11 mouse cellular contexts compared by ENCODE assay signal in the genomic region with DNA sequence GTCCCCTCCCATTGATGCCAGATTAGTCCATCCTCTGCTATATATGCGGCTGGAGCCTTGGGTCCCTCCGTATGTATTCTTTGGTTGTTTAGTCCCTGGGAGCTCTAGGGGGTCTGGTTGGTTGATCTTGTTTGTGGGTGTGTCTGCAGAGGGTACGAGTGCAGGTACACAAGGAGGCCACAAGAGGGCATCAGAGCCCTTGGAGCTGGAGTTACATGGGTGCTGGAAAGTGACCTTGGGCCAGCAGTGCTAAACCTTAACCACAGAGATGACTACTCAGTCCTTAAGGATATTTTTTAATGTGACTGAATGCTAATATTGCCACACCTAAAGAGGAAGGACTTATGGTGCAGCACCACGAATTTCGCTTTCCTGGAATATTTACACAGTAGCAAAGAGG. TPM values are rescaled to one million over a fixed set of nuclear protein-coding genes. Genes with fewer than 3 reads are reported as not detected.
A peak's percentile ranks its signal among the peaks of the same experiment; 100 is the strongest.
DNase-seq lines count a peak whose midpoint lies in the region; ATAC-seq lines count a peak whose summit lies in the region.
"Had no signal": no experiment of that assay in that cellular context is flagged by ENCODE, and none has a peak within 500 bp of the region (broad histone marks: within the 10 kb centered on the region; RNA-seq: fewer than 3 reads in every experiment).

No protein-coding gene starts in this region.

- no peak overlapping the region for H3K4me3 ChIP-seq in liver, embryonic 13.5 days (replicated peaks)
- H3K4me3 ChIP-seq in liver, embryonic 11.5 days (ENCODE audit: low read depth, low read length): no peak overlapping the region
- no peak overlapping the region for H3K4me3 ChIP-seq in embryonic facial prominence, embryonic 10.5 days
- H3K4me3 ChIP-seq in heart, embryonic 12.5 days: no peak overlapping the region
- H3K4me3 ChIP-seq in midbrain, embryonic 11.5 days (ENCODE audit: low read depth, low read length): no peak overlapping the region
- H3K4me3 ChIP-seq: limb, embryonic 15.5 days had no signal

- H3K4me1 ChIP-seq in liver, embryonic 13.5 days (replicated peaks): no peaks in the 10 kb centered on the region
- H3K4me1 ChIP-seq in liver, embryonic 11.5 days (replicated peaks; ENCODE audit: control insufficient read depth, insufficient read depth, low read length): no peaks in the 10 kb centered on the region
- H3K4me1 ChIP-seq in embryonic facial prominence, embryonic 10.5 days: no peaks in the 10 kb centered on the region
- no peaks in the 10 kb centered on the region for H3K4me1 ChIP-seq in heart, embryonic 12.5 days (replicated peaks)
- no peaks in the 10 kb centered on the region for H3K4me1 ChIP-seq in midbrain, embryonic 11.5 days (ENCODE audit: control insufficient read depth, insufficient read depth, low read length)
- H3K4me1 ChIP-seq: limb, embryonic 15.5 days had no signal

- H3K9me3 ChIP-seq in liver, embryonic 13.5 days (replicated peaks): no peaks in the 10 kb centered on the region
- H3K9me3 ChIP-seq in liver, embryonic 11.5 days (ENCODE audit: control insufficient read depth, low read length): no peaks in the 10 kb centered on the region
- H3K9me3 ChIP-seq in embryonic facial prominence, embryonic 10.5 days: no peaks in the 10 kb centered on the region
- H3K9me3 ChIP-seq in heart, embryonic 12.5 days (replicated peaks): 0 out of 2 replicates have a peak, but pooled peaks cover 4% of the 10 kb centered on the region
- H3K9me3 ChIP-seq in midbrain, embryonic 11.5 days (ENCODE audit: control insufficient read depth, low read length): no peaks in the 10 kb centered on the region
- H3K9me3 ChIP-seq: limb, embryonic 15.5 days had no signal

- DNase-seq in liver, embryonic 13.5 days: peak; percentile 10
- no peak for DNase-seq in liver, embryonic 11.5 days (ENCODE audit: low spot score)
- DNase-seq in NIH3T3 (ENCODE audit: low read depth): peak; percentile 46
- DNase-seq in embryonic facial prominence, embryonic 10.5 days (ENCODE audit: low spot score): peak; percentile 32
- no peak for DNase-seq in heart, adult 9 months (ENCODE audit: low spot score in 2 of 2)
- DNase-seq in midbrain, embryonic 11.5 days (ENCODE audit: low spot score, missing footprints): no peak
- DNase-seq: cerebellum, postnatal 14 days; heart, postnatal 4 days had no signal

- ATAC-seq in liver, embryonic 13.5 days (ENCODE audit: low read depth): no peak
- ATAC-seq in liver, embryonic 11.5 days (replicated peaks; ENCODE audit: low FRiP score): no peak
- ATAC-seq in neutrophil, adult 5-6 weeks (ENCODE audit: extremely low read depth, insufficient number of reproducible peaks, low FRiP score, poor library complexity, severe bottlenecking): peak; percentile 43; the same call in 1 of the 2 replicates
- ATAC-seq in heart, embryonic 12.5 days (ENCODE audit: insufficient number of reproducible peaks, low FRiP score): no peak
- no peak for ATAC-seq in midbrain, embryonic 11.5 days (ENCODE audit: low FRiP score)

- no peaks in the 10 kb centered on the region for H3K36me3 ChIP-seq in liver, embryonic 13.5 days
- H3K36me3 ChIP-seq in liver, embryonic 11.5 days (ENCODE audit: control insufficient read depth, insufficient read depth, low read length): peaks cover 3% of the 10 kb centered on the region; the same call in 1 of the 2 replicates
- peaks cover 91% of the 10 kb centered on the region for H3K36me3 ChIP-seq in embryonic facial prominence, embryonic 10.5 days (replicated peaks)
- peaks cover 90% of the 10 kb centered on the region for H3K36me3 ChIP-seq in heart, embryonic 12.5 days
- H3K36me3 ChIP-seq in midbrain, embryonic 11.5 days (ENCODE audit: control insufficient read depth, insufficient read depth, low read length): no peaks in the 10 kb centered on the region

- 45% methylated on average over 5 of the region's 5 CpGs for WGBS in liver, embryonic 13.5 days (ENCODE audit: insufficient replicate concordance)
- 53% methylated on average over 5 of the region's 5 CpGs for WGBS in liver, embryonic 11.5 days
- 58% methylated on average over 5 of the region's 5 CpGs for WGBS in embryonic facial prominence, embryonic 10.5 days
- WGBS in heart, embryonic 12.5 days: 58% methylated on average over 5 of the region's 5 CpGs
- WGBS in midbrain, embryonic 11.5 days: 58% methylated on average over 5 of the region's 5 CpGs

- H3K9ac ChIP-seq in liver, embryonic 13.5 days: no peak overlapping the region
- H3K9ac ChIP-seq in liver, embryonic 11.5 days (ENCODE audit: low read depth, low read length): no peak overlapping the region
- H3K9ac ChIP-seq in heart, embryonic 12.5 days: no peak overlapping the region
- no peak overlapping the region for H3K9ac ChIP-seq in midbrain, embryonic 11.5 days (ENCODE audit: low read length)
- H3K9ac ChIP-seq: limb, embryonic 15.5 days had no signal

- H3K4me2 ChIP-seq in liver, embryonic 13.5 days: no peak overlapping the region
- H3K4me2 ChIP-seq in liver, embryonic 11.5 days: no peak overlapping the region
- H3K4me2 ChIP-seq in heart, embryonic 12.5 days: no peak overlapping the region
- no peak overlapping the region for H3K4me2 ChIP-seq in midbrain, embryonic 11.5 days
- H3K4me2 ChIP-seq: limb, embryonic 15.5 days had no signal

- no peak overlapping the region for H3K27ac ChIP-seq in liver, embryonic 13.5 days
- no peak overlapping the region for H3K27ac ChIP-seq in liver, embryonic 11.5 days (ENCODE audit: low read depth, low read length)
- H3K27ac ChIP-seq in embryonic facial prominence, embryonic 10.5 days (replicated peaks): no peak overlapping the region
- no peak overlapping the region for H3K27ac ChIP-seq in heart, embryonic 12.5 days (ENCODE audit: poor library complexity, severe bottlenecking)
- H3K27ac ChIP-seq in midbrain, embryonic 11.5 days (ENCODE audit: low read depth, low read length): no peak overlapping the region
- H3K27ac ChIP-seq: limb, embryonic 15.5 days had no signal

- no peaks in the 10 kb centered on the region for H3K27me3 ChIP-seq in liver, embryonic 13.5 days
- H3K27me3 ChIP-seq in liver, embryonic 11.5 days (replicated peaks; ENCODE audit: control insufficient read depth, insufficient read depth, low read length): no peaks in the 10 kb centered on the region
- no peaks in the 10 kb centered on the region for H3K27me3 ChIP-seq in embryonic facial prominence, embryonic 10.5 days (replicated peaks; ENCODE audit: low read depth, poor library complexity, severe bottlenecking)
- H3K27me3 ChIP-seq in heart, embryonic 12.5 days (replicated peaks): no peaks in the 10 kb centered on the region
- no peaks in the 10 kb centered on the region for H3K27me3 ChIP-seq in midbrain, embryonic 11.5 days (ENCODE audit: control insufficient read depth, insufficient read depth, low read length)
- H3K27me3 ChIP-seq: limb, embryonic 15.5 days had no signal

RNA-seq across cellular contexts. Expression of gene Rab20, which starts 47.8 kb away (rescaled TPM):
- 3.1 and 3.5 TPM in 2 replicates for polyA plus RNA-seq in liver, embryonic 13.5 days (2015; fragmentation: Nextera tagmentation; extraction: Ambion mirVana)
- polyA plus RNA-seq in liver, embryonic 11.5 days (2014; fragmentation: Nextera tagmentation; extraction: Ambion mirVana): 3.2 and 4.5 TPM in 2 replicates
- 1.4 and 2.5 TPM in 2 replicates for polyA plus RNA-seq in embryonic facial prominence, embryonic 10.5 days (2016; fragmentation: Nextera tagmentation; extraction: Ambion mirVana)
- 11.7 and 15.4 TPM in 2 replicates for total RNA-seq in neutrophil, adult 5-6 weeks (2017)
- 20.2 and 23.5 TPM in 2 replicates for polyA plus RNA-seq in heart, embryonic 12.5 days (2016; fragmentation: Nextera tagmentation; extraction: Ambion mirVana)
- 0.63 and 0.65 TPM in 2 replicates for polyA plus RNA-seq in midbrain, embryonic 11.5 days (2014; fragmentation: Nextera tagmentation; extraction: Ambion mirVana)

Comparison
In these comparisons a context has a peak if more than half of its experiments do, and no peak if none do; other contexts are left out.
1. DNase-seq: peak in liver, embryonic 13.5 days (single experiment), NIH3T3 (single experiment) and embryonic facial prominence, embryonic 10.5 days (single experiment); none in liver, embryonic 11.5 days (single experiment), heart, adult 9 months (0 of 2) and midbrain, embryonic 11.5 days (single experiment).